Mouse (Mus musculus): ENCODE data around the gene Dact2.

Dact2 gene

GRCm38 (mm10) chr17:14177018-14177417 lies 27.1 kb downstream of the Dact2 start:
- no peak for DNase-seq (ENCODE audit: inconsistent age in 2 of 2, low spot score in 1 of 2)

GRCm38 (mm10) chr17:14175704-14176103 lies 28.4 kb downstream of the Dact2 start:
- DNase-seq (ENCODE audit: inconsistent age in 2 of 2, low spot score in 1 of 2), result no peak

GRCm38 (mm10) chr17:14175019-14175418 lies 29.1 kb downstream of the Dact2 start:
- DNase-seq (ENCODE audit: inconsistent age in 2 of 2, low spot score in 1 of 2), result no peak

GRCm38 (mm10) chr17:14174401-14174800 lies 29.7 kb downstream of the Dact2 start:
- DNase-seq (ENCODE audit: inconsistent age in 2 of 2, low spot score in 1 of 2), result no peak

- DNase-seq (ENCODE audit: inconsistent age in 2 of 2, low spot score in 1 of 2), result no peak
These were observed 30.6 kb downstream of the Dact2 start for GRCm38 (mm10) chr17:14173459-14173858.

GRCm38 (mm10) chr17:14172731-14173130 lies 31.4 kb downstream of the Dact2 start:
- DNase-seq (ENCODE audit: inconsistent age in 2 of 2, low spot score in 1 of 2), result no peak

GRCm38 (mm10) chr17:14172184-14172583 lies 31.9 kb downstream of the Dact2 start:
- no peak for DNase-seq (ENCODE audit: inconsistent age in 2 of 2, low spot score in 1 of 2)

GRCm38 (mm10) chr17:14170961-14171479 lies 33.1 kb downstream of the Dact2 start:
- no peak for DNase-seq (ENCODE audit: inconsistent age in 2 of 2, low spot score in 1 of 2)

- no peak for DNase-seq (ENCODE audit: inconsistent age in 2 of 2, low spot score in 1 of 2)
These were observed 34.7 kb downstream of the Dact2 start for GRCm38 (mm10) chr17:14169431-14169830.

- no peak for DNase-seq (ENCODE audit: inconsistent age in 2 of 2, low spot score in 1 of 2)
These were observed 36.5 kb downstream of the Dact2 start for GRCm38 (mm10) chr17:14167594-14167993.

GRCm38 (mm10) chr17:14166746-14167432 lies 37.2 kb downstream of the Dact2 start:
- no peak for DNase-seq (ENCODE audit: inconsistent age in 2 of 2, low spot score in 1 of 2)

- DNase-seq (ENCODE audit: inconsistent age in 2 of 2, low spot score in 1 of 2), result no peak
These were observed 38.0 kb downstream of the Dact2 start for GRCm38 (mm10) chr17:14165934-14166610.

GRCm38 (mm10) chr17:14165332-14165876 lies 38.7 kb downstream of the Dact2 start:
- DNase-seq (ENCODE audit: inconsistent age in 2 of 2, low spot score in 1 of 2), result no peak

GRCm38 (mm10) chr17:14160846-14161245 lies 43.3 kb downstream of the Dact2 start:
- no peak for DNase-seq (ENCODE audit: inconsistent age in 2 of 2, low spot score in 1 of 2)

GRCm38 (mm10) chr17:14157779-14158195 lies 46.3 kb downstream of the Dact2 start:
- DNase-seq (ENCODE audit: inconsistent age in 2 of 2, low spot score in 1 of 2), result no peak
